Mouse (Mus musculus) cerebellum, postnatal 4 days (tissue): ENCODE results near the gene Tjp3.

ENCODE experiments used
- DNase-seq, 2 experiments: peaks; one replicate each; pipeline ENCODE4 v3.0.0; 2022; ENCODE audit warnings: low spot score in 2 of 2, mixed read lengths in 1 of 2

Tjp3 gene

GRCm38 (mm10) chr10:81291511-81292104 is at the start of gene Tjp3:
TSS of gene Tjp3 (minus strand) at chr10:81291581.
- no peak for DNase-seq

DNA sequence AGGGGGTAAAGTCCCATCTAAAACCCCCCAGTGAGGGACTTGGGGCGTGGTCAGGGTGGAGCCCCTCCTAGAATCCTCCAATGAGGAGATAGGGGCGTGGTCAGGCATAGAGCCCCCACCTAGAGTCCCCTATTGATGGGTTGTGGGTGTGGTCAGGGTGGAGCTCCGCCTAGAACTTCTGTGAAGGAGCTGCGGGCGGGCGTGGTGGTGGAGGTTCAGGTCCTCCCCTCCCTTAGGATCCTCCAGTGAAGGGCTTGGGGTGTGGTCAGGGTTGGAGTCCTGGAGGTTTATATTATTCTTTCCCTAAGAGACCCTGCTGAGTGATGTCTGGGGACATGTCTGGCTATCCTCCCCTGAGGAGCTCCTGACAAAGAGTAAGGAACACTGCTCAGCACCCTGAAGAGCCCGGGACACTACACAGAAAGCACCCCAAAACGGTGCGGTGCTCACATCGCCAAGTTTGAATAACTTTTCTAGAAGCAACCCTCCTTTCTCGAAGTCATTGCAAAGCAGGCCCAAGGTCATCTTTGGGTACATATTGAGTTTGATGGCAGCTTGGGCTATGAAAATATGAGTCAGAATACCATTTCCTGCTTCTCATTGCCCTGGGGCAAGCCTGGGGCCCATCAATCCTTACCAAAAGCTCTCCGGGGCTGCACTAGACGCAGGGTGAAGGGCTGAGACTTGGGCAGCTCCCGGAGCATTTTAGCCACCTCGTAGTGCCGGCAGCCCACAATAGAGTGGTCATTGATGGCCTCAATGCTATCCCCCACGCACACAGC is 49.4 kb upstream of the Tjp3 start:
- DNase-seq: no peak

GRCm38 (mm10) chr10:81336558-81336957 is 45.2 kb upstream of the Tjp3 start:
- DNase-seq: no peak

DNA sequence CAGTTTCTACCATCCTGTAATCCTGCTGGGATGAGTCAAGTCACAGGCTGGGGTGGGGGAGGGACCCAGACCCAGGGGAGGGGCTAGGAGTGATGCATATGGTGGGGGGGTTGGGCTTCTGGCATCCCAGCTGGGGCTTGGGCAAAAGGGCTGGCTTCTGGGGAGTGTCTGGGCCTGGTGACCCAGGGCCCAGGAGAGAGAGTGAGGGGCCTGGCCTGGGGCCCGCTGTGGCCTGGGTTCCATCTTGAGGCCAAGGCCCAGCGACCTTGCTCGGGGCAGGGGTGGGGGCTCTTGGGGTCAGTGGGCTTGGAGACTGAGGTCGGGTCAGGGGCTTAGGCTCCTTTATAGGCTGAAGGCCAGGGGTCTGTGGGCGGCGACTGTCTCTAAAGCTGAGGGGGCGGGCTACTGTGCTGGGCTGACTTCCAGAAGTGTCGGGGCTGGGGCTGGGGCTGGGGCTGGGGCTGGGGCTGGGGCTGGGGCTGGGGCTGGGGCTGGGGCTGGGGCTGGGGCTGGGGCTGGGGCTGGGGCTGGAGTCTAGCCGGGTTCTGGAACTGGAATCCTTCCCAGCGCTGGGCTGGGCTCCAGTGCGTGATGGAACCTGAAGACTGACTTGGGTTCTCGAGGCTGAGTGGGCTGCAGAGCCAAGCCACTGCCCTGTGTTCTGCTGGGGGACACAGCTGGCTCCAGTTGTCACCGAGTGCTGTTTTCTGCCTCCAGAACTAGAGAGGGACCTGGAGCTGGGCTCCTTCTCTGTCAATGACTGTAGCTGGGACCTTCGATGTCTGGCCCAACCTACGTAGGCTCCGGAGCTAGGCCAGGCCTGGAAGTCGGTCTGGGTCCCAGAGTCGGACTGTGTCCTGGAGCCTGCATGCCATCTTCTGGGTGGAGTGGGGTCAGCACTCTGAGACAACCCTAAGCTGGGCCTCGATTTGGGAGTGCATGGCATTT is 44.3 kb upstream of the Tjp3 start:
- no peak for DNase-seq

DNA sequence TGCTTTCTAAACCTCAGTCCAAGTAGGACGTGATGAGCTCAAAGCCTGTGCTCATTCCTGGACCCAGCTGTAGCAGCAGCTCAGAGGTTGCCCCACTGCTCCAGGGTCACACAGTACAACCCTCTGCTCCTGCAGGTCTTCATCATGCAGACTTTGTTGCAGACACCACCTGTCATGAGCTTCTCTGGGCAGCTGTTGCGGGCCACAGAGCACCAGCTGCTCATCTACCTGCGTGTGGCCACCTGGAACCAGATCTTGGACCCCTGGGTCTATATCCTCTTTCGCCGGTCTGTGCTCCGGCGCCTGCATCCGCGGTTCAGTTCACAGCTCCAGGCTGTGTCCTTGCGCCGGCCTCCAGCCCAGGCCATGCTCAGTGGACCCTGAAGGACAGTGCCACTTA is 42.9 kb upstream of the Tjp3 start:
- no peak for DNase-seq

DNA sequence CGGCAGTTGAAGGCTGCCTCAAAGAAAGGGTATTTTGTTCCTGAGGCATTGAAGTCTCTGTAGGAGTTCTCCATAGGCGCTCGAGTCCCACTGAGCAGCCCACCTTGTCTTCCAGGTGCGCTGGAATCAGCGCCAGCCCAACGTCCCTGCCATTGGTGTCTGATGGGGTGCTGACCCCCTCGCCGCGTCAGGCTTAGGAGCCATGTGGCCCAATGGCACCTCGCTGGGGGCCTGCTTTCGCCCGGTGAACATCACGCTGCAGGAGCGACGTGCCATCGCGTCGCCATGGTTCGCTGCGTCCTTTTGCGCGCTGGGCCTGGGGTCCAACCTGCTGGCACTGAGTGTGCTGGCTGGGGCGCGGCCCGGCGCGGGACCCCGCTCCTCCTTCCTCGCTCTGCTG is 40.9 kb upstream of the Tjp3 start:
- no peak for DNase-seq

DNA sequence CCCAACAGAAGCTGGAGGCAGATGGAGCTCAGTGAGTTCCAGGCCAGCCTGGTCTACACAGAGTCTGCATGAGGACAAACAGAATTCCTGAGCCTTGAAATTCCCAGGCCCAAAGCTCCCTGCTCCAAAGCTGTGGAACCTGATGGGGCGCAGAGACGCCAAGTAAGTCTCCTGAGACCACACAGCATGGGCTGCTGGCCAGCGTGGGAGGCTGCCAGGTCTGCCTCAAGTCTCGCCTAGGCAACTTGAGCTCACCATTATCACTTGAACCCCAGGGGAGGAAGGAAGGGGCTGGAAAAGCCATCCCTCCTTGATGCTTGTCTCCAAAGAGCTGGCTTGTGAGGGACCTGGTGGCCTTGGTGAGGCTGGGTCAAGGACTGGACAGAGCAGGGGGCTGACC is 38.6 kb upstream of the Tjp3 start:
- DNase-seq: no peak

GRCm38 (mm10) chr10:81329194-81329975 is 38.0 kb upstream of the Tjp3 start:
- DNase-seq: no peak

GRCm38 (mm10) chr10:81328386-81328785 is 37.0 kb upstream of the Tjp3 start, which contains the start of gene Tbxa2r:
TSS of gene Tbxa2r (plus strand) at chr10:81328731.
- no peak for DNase-seq

DNA sequence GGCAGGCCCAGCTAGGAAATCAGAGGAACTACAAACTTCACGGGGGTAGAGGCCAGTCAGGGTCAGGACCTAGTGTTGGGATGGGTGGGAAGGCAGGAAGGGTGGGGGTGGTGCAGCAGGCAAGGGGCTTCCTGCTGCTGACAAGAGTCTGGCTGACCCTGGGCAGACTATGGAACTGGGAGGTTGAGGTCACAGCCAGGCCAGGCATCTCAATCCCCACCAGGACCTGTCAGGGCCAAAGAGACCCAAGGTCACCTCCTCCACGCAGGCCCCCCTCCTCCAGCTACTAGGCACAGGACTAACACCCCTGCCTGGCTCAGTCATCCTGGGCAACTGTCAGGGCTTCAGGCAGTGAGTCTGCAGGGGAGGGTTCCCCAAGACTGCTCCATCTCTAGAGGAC is 36.6 kb upstream of the Tjp3 start:
- DNase-seq: no peak

DNA sequence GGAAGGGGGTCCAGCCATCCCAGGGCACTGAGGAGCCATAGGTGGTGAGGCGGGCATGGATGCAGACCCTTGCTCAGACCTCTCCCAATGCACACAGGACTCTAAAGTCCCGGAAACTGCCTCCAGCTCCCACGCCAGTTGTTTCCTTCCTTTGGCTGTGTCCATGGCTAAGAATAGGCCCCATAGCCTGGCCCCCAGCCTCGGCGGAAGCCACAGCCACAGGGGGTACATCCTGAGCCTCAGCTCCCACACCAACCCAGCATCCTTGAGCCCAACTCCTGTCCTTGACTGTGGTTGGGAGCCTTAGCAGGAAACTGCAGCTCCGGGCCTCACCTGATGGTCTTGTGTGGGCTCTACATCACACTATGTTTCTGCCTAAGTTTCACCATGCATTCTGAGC is 35.5 kb upstream of the Tjp3 start:
- DNase-seq: no peak

- no peak for DNase-seq
Observed at GRCm38 (mm10) chr10:81325781-81326180, 34.4 kb upstream of the Tjp3 start.

- DNase-seq: no peak
Observed at GRCm38 (mm10) chr10:81325176-81325575, 33.8 kb upstream of the Tjp3 start.

DNA sequence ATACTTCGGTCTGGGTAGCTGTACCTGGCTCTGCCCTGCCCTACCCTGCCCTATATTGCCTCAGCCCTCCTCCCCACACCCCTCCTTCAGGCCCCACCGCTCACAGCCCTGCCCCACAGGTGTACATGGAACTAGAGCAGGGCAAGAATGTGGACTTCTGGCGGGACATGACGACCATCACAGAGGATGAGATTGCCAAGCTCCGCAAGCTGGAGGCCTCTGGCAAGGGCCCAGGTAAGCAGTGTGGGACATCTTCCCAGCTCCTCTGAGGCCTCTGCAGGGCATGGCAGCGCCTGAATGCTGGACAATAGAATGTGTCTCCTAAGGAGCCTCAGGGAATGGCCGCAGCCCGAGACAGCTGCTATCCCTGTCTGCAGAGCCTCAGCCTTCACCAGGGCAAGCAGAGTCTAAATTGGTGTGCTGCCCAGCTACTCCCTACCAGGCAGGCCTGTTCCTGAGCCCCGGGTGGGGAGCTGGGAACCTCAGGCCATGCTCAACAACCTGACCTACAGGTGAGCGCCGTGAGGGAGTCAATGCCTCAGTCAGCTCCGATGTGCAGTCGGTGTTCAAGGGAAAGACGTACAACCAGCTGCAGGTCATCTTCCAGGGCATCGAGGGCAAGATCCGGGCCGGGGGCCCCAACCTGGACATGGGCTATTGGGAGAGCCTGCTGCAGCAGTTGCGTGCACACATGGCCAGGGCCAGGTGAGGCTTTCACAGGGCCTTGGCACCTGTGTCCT is 32.6 kb upstream of the Tjp3 start:
- no peak for DNase-seq

GRCm38 (mm10) chr10:81323141-81323775 is 31.9 kb upstream of the Tjp3 start:
- DNase-seq: no peak

- no peak for DNase-seq
Observed at GRCm38 (mm10) chr10:81322444-81322843, 31.1 kb upstream of the Tjp3 start.

DNA sequence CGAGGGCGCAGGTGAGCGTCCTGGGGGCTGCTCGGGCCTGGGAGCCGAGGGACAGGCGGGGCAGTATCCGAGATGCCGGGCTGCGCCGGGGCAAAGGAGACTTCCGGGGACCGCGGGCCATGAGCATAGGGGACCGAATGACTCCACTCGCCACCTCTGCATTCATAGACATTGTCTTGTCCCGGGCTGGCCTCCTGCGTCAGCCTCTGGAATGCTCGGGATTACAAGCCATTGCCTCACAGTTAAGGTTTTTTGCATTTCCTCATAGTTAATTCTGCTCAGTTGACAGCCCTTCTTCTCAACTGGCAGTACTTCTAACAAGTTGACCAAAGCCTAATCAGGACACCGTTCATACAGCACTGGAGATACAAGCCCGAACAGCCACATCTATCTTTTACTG is 30.1 kb upstream of the Tjp3 start:
- no peak for DNase-seq

DNA sequence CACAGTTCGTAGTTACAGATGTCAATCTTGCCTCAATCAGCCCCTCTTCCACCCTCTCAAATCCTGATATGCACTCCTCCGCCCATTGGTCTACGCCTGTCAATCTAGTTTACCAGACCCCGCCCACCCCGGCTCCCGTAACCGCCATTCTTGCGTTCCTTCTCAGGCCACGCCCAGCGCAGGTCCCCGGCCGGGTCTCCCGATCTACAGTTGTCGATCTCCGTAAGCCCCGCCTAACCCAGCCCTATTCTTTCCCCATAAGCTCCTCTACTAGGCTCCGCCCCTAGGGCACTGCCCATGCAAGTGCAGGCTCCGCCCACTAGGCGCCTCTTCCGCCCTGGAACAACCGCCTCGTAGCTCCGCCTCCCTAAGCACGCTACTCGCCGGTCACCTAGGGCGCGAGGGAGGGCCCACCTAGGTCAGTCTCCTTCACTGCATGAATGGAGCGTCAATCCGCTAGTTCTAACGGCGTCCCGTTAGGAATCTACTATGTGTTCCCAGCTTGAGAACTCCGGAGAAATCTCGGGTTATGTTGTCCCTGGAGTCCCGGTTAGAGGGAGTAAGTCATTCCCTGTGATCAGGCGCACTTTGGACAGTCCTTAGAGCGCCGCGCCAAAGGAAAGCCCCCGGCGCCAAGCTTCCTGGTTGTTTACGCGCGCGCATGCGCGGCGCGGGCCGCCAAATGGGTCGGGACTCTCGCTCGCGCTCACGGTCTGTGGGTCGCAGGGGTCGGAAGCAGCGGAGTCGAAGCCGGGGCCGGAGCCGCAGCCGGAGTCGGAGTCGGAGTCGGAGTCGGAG is 29.4 kb upstream of the Tjp3 start, which contains the start of gene Cactin:
TSS of gene Cactin (plus strand) at position 554 of the 798 bp plus-strand sequence.
- peak; percentile 93 to 99 for DNase-seq
